Mouse (Mus musculus): ENCODE results near the gene Tmem131l. TPM values are rescaled to one million over a fixed set of nuclear protein-coding genes. Genes with fewer than 3 reads are reported as not detected.

Gene Tmem131l
- total and polyA plus RNA-seq, 2 experiments from 2014 or later: 22.5 to 37.3 TPM

GRCm38 (mm10) chr3:83905161-83905560 is 134.8 kb downstream of the Tmem131l start:
- H3K27me3 ChIP-seq (ENCODE audit: insufficient read depth, low read length): no peaks in the 10 kb centered on the region
- 75% methylated on average over 6 of the region's 6 CpGs for WGBS
- ATAC-seq (ENCODE audit: low FRiP score) (peak; percentile 22; the same call in 1 of the 2 replicates), DNase-seq (ENCODE audit: low spot score) (peak; percentile 76)
- no peak overlapping the region for H3K27ac ChIP-seq (ENCODE audit: low read depth, low read length)
- no peak overlapping the region for H3K9ac ChIP-seq (replicated peaks; ENCODE audit: low read length, poor library complexity, severe bottlenecking)
- TF ChIP-seq CTCF (IDR thresholded peaks at IDR 0.05): no peak
- H3K4me3 ChIP-seq (ENCODE audit: low read depth, low read length): no peak overlapping the region
- H3K9me3 ChIP-seq (ENCODE audit: low read length): no peaks in the 10 kb centered on the region
- no peaks in the 10 kb centered on the region for H3K4me1 ChIP-seq (ENCODE audit: insufficient read depth, low read length)
- no peak overlapping the region for H3K4me2 ChIP-seq (ENCODE audit: low read depth, low read length, poor library complexity, severe bottlenecking)
- H3K36me3 ChIP-seq (ENCODE audit: insufficient read depth, low read length): peaks cover 63% of the 10 kb centered on the region

- no peaks in the 10 kb centered on the region for H3K27me3 ChIP-seq (ENCODE audit: insufficient read depth, low read length)
- H3K4me2 ChIP-seq (ENCODE audit: low read depth, low read length, poor library complexity, severe bottlenecking): no peak overlapping the region
- H3K4me3 ChIP-seq (ENCODE audit: low read depth, low read length): no peak overlapping the region
- TF ChIP-seq CTCF (IDR thresholded peaks at IDR 0.05): no peak
- peaks cover 63% of the 10 kb centered on the region for H3K36me3 ChIP-seq (ENCODE audit: insufficient read depth, low read length)
- DNase-seq (ENCODE audit: low spot score) (peak; percentile 10), ATAC-seq (ENCODE audit: low FRiP score) (no peak)
- no peak overlapping the region for H3K9ac ChIP-seq (replicated peaks; ENCODE audit: low read length, poor library complexity, severe bottlenecking)
- H3K9me3 ChIP-seq (ENCODE audit: low read length): no peaks in the 10 kb centered on the region
- H3K27ac ChIP-seq (ENCODE audit: low read depth, low read length): no peak overlapping the region
- 70% methylated on average over 14 of the region's 14 CpGs for WGBS
- H3K4me1 ChIP-seq (ENCODE audit: insufficient read depth, low read length): no peaks in the 10 kb centered on the region
Measured at GRCm38 (mm10) chr3:83904176-83904958, 135.6 kb downstream of the Tmem131l start.

- DNase-seq (ENCODE audit: low spot score) (no peak), ATAC-seq (ENCODE audit: low FRiP score) (no peak)
- Histone ChIP-seq H3K9me3 (ENCODE audit: low read length) (no peaks in the 10 kb centered on the region), H3K9ac (replicated peaks; ENCODE audit: low read length, poor library complexity, severe bottlenecking) (no peak overlapping the region), H3K4me3 (ENCODE audit: low read depth, low read length) (no peak overlapping the region), H3K27me3 (ENCODE audit: insufficient read depth, low read length) (no peaks in the 10 kb centered on the region), H3K27ac (ENCODE audit: low read depth, low read length) (no peak overlapping the region), H3K4me2 (ENCODE audit: low read depth, low read length, poor library complexity, severe bottlenecking) (no peak overlapping the region), H3K4me1 (ENCODE audit: insufficient read depth, low read length) (no peaks in the 10 kb centered on the region), H3K36me3 (ENCODE audit: insufficient read depth, low read length) (peaks cover 69% of the 10 kb centered on the region)
- TF ChIP-seq CTCF (IDR thresholded peaks at IDR 0.05): no peak
- WGBS: 96% methylated on average over 5 of the region's 5 CpGs
Measured at GRCm38 (mm10) chr3:83902943-83903342, 137.0 kb downstream of the Tmem131l start.

- no peak for TF ChIP-seq CTCF (IDR thresholded peaks at IDR 0.05)
- no peaks in the 10 kb centered on the region for H3K9me3 ChIP-seq (ENCODE audit: low read length)
- no peak overlapping the region for H3K4me2 ChIP-seq (ENCODE audit: low read depth, low read length, poor library complexity, severe bottlenecking)
- DNase-seq (ENCODE audit: low spot score) (no peak), ATAC-seq (ENCODE audit: low FRiP score) (no peak)
- H3K4me3 ChIP-seq (ENCODE audit: low read depth, low read length): no peak overlapping the region
- peaks cover 73% of the 10 kb centered on the region for H3K36me3 ChIP-seq (ENCODE audit: insufficient read depth, low read length)
- H3K9ac ChIP-seq (replicated peaks; ENCODE audit: low read length, poor library complexity, severe bottlenecking): no peak overlapping the region
- no peaks in the 10 kb centered on the region for H3K27me3 ChIP-seq (ENCODE audit: insufficient read depth, low read length)
- H3K27ac ChIP-seq (ENCODE audit: low read depth, low read length): no peak overlapping the region
- 85% methylated on average over 8 of the region's 8 CpGs for WGBS
- no peaks in the 10 kb centered on the region for H3K4me1 ChIP-seq (ENCODE audit: insufficient read depth, low read length)
Measured at GRCm38 (mm10) chr3:83902459-83902858, 137.5 kb downstream of the Tmem131l start.

- no peak overlapping the region for H3K4me3 ChIP-seq (ENCODE audit: low read depth, low read length)
- H3K27ac ChIP-seq (ENCODE audit: low read depth, low read length): no peak overlapping the region
- H3K27me3 ChIP-seq (ENCODE audit: insufficient read depth, low read length): no peaks in the 10 kb centered on the region
- H3K4me1 ChIP-seq (ENCODE audit: insufficient read depth, low read length): no peaks in the 10 kb centered on the region
- H3K9me3 ChIP-seq (ENCODE audit: low read length): no peaks in the 10 kb centered on the region
- no peak overlapping the region for H3K9ac ChIP-seq (replicated peaks; ENCODE audit: low read length, poor library complexity, severe bottlenecking)
- H3K4me2 ChIP-seq (ENCODE audit: low read depth, low read length, poor library complexity, severe bottlenecking): no peak overlapping the region
- TF ChIP-seq CTCF (IDR thresholded peaks at IDR 0.05): no peak
- ATAC-seq (ENCODE audit: low FRiP score) (no peak), DNase-seq (ENCODE audit: low spot score) (no peak)
- 93% methylated on average over 12 of the region's 12 CpGs for WGBS
- peaks cover 66% of the 10 kb centered on the region for H3K36me3 ChIP-seq (ENCODE audit: insufficient read depth, low read length)
Measured at GRCm38 (mm10) chr3:83900756-83901373, 139.1 kb downstream of the Tmem131l start.

GRCm38 (mm10) chr3:83899556-83899955 is 140.4 kb downstream of the Tmem131l start:
- TF ChIP-seq CTCF (IDR thresholded peaks at IDR 0.05): peak; percentile 92
- no peak overlapping the region for H3K27ac ChIP-seq (ENCODE audit: low read depth, low read length)
- H3K36me3 ChIP-seq (ENCODE audit: insufficient read depth, low read length): peaks cover 57% of the 10 kb centered on the region
- DNase-seq (ENCODE audit: low spot score) (peak; percentile 76), ATAC-seq (ENCODE audit: low FRiP score) (peak; percentile 57; the same call in 1 of the 2 replicates)
- H3K4me1 ChIP-seq (ENCODE audit: insufficient read depth, low read length): no peaks in the 10 kb centered on the region
- no peaks in the 10 kb centered on the region for H3K27me3 ChIP-seq (ENCODE audit: insufficient read depth, low read length)
- WGBS: 51% methylated on average over 8 of the region's 8 CpGs
- no peak overlapping the region for H3K4me2 ChIP-seq (ENCODE audit: low read depth, low read length, poor library complexity, severe bottlenecking)
- H3K4me3 ChIP-seq (ENCODE audit: low read depth, low read length): no peak overlapping the region
- H3K9ac ChIP-seq (replicated peaks; ENCODE audit: low read length, poor library complexity, severe bottlenecking): no peak overlapping the region
- H3K9me3 ChIP-seq (ENCODE audit: low read length): no peaks in the 10 kb centered on the region

Measured in midbrain, postnatal 0 days (tissue).